Mouse (Mus musculus) bone marrow macrophage, adult 2 months (primary cell): Measurements from ENCODE around the gene Htra2.

ENCODE experiments used
- CTCF ChIP-seq: IDR thresholded peaks from 2 replicates; pipeline ENCODE4 v1.5.1; 2012; ENCODE audit warnings: low read depth, mild to moderate bottlenecking, low read length, moderate library complexity
- POLR2A ChIP-seq: IDR thresholded peaks from 2 replicates; pipeline ENCODE4 v1.6.1; 2012; ENCODE audit warnings: mild to moderate bottlenecking, low read depth, low read length, borderline replicate concordance

- TF ChIP-seq CTCF = no peak
- no peak for TF ChIP-seq POLR2A
Measured at GRCm38 (mm10) chr6:83065995-83066394, 10.9 kb upstream of the Htra2 start.
